Mouse (Mus musculus) limb, embryonic 14.5 days (tissue): ENCODE results near the gene Mef2d. TPM values are rescaled to one million over a fixed set of nuclear protein-coding genes. Genes with fewer than 3 reads are reported as not detected.

Experiments
- ATAC-seq: fragments of 200-750 bp; cut with Nextera tagmentation; 2 replicates; pipeline ENCODE4 v1.8.0; 2017; ENCODE audit warnings: low read depth, moderate number of reproducible peaks, moderate TSS enrichment; ENCODE audit not compliant: low FRiP score
- DNase-seq: peaks from one replicate; pipeline ENCODE4 v3.0.0-alpha.2; 2015; ENCODE audit warnings: low spot score
- H3K27ac ChIP-seq: fragments of 300-500 bp; sonication (generic); replicated peaks from 2 replicates; pipeline ENCODE4 v1.5.1; 2014; ENCODE audit warnings: low read depth, mild to moderate bottlenecking, low read length, moderate library complexity, mixed read lengths
- H3K27me3 ChIP-seq: fragments of 300-500 bp; sonication (generic); 2 replicates; pipeline ENCODE4 v1.6.1; 2014; ENCODE audit warnings: low read length, mixed read lengths; ENCODE audit not compliant: control insufficient read depth, insufficient read depth
- H3K36me3 ChIP-seq: fragments of 300-500 bp; sonication (generic); 2 replicates; pipeline ENCODE4 v1.6.1; 2014; ENCODE audit warnings: mild to moderate bottlenecking, low read length, moderate library complexity, mixed read lengths; ENCODE audit not compliant: control insufficient read depth, insufficient read depth
- H3K4me1 ChIP-seq: fragments of 300-500 bp; sonication (generic); 2 replicates; pipeline ENCODE4 v1.6.1; 2014; ENCODE audit warnings: antibody characterized with exemption, low read length, mixed read lengths; ENCODE audit not compliant: control insufficient read depth, insufficient read depth
- H3K4me2 ChIP-seq: fragments of 300-500 bp; sonication (generic); replicated peaks from 2 replicates; pipeline ENCODE4 v1.6.1; 2014; ENCODE audit warnings: low read depth, mild to moderate bottlenecking, low read length, moderate library complexity; ENCODE audit not compliant: severe bottlenecking
- H3K4me3 ChIP-seq: fragments of 300-500 bp; sonication (generic); replicated peaks from 2 replicates; pipeline ENCODE4 v1.5.1; 2014; ENCODE audit warnings: low read length
- H3K9ac ChIP-seq: fragments of 300-500 bp; sonication (generic); 2 replicates; pipeline ENCODE4 v1.6.1; 2014; ENCODE audit warnings: mild to moderate bottlenecking, low read depth, low read length, moderate library complexity; ENCODE audit not compliant: severe bottlenecking
- H3K9me3 ChIP-seq: fragments of 300-500 bp; sonication (generic); 2 replicates; pipeline ENCODE4 v1.6.1; 2016; ENCODE audit warnings: low read length; ENCODE audit not compliant: control insufficient read depth
- POLR2A ChIP-seq: fragments of 200-500 bp; IDR thresholded peaks from 2 replicates; pipeline ENCODE4 v1.8.0; 2012; ENCODE audit warnings: inconsistent platforms, mild to moderate bottlenecking, moderate library complexity, borderline replicate concordance; ENCODE audit not compliant: insufficient read depth, insufficient read length; ENCODE audit errors: extremely low read depth
- WGBS: fragments of 180-500 bp; shearing (Covaris S2); extraction: QIAGEN DNeasy Blood & Tissue Kit; methylation state at CpG from one replicate; pipeline ENCODE4 v1.1.7; 2014; 5-methylcytosine and 5-hydroxymethylcytosine counted together
- polyA plus RNA-seq, 2 experiments: library from polyadenylated mRNA; depleted of rRNA in 1 of 2; stranded (reverse) in 1 of 2; unstranded in 1 of 2; fragments of >200 nt; fragmentation: Nextera tagmentation in 1 of 2; extraction: Ambion mirVana in 1 of 2; gene quantifications; 2 replicates each; pipeline versions ENCODE4 v1.2.1 to v1.2.3; 2012 to 2014

The Mef2d gene
- polyA plus RNA-seq, 2 experiments = 29.6 to 58.7 TPM

DNA sequence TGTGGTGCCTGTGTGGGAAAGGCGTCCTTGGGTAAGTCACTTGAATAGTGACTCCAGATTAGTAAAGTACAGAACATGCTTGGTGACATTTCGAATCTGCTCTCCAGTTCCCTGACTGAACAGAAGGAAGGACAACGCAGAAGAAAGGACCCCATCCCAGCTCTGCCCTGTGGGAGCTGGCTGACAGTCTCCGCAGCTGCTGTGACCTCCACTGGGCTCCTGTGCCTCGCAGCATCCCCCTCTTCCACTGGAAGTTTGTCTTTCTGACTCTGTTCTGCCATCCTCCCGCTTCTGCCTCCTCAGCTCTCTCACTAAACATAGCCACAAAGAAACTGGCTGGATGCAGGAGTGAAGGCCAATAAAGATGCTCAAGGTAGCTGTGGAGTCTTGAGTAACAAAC, 60.8 kb downstream of the Mef2d start:
- Histone ChIP-seq H3K4me3 (no peak overlapping the region), H3K27ac (no peak overlapping the region), H3K9me3 (no peaks in the 10 kb centered on the region), H3K9ac (no peak overlapping the region), H3K4me1 (peaks cover 5% of the 10 kb centered on the region; the same call in 1 of the 2 replicates), H3K27me3 (peaks cover 99% of the 10 kb centered on the region), H3K36me3 (no peaks in the 10 kb centered on the region), H3K4me2 (no peak overlapping the region)
- TF ChIP-seq POLR2A = no peak
- ATAC-seq (no peak), DNase-seq (no peak)
- 6% methylated on average over 6 of the region's 6 CpGs for WGBS

DNA sequence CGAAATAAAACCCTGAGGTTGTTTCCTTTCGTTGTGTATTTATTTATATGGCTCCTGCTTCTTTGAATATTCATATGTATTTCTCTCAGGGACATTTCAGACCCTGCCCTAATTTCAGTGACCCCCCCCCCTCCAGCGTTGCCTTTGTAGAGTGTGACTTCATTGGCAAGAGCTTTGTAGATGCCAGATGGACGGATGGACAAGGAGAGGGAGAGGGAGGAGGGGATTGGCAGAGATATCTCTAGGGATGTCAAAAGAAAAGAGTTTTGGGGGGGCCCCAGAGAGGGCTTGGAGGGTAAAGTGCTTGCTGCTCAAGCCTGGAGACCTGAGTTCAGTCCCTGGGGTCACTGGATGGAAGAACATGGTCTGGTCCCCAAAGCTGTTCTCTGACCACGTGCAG, 61.3 kb downstream of the Mef2d start:
- H3K4me1 ChIP-seq = peaks cover 5% of the 10 kb centered on the region; the same call in 1 of the 2 replicates
- H3K9me3 ChIP-seq = no peaks in the 10 kb centered on the region
- no peak overlapping the region for H3K9ac ChIP-seq
- ATAC-seq (no peak), DNase-seq (no peak)
- H3K27ac ChIP-seq = no peak overlapping the region
- WGBS = 18% methylated on average over 5 of the region's 5 CpGs
- H3K4me2 ChIP-seq = no peak overlapping the region
- H3K4me3 ChIP-seq = no peak overlapping the region
- no peaks in the 10 kb centered on the region for H3K36me3 ChIP-seq
- no peak for TF ChIP-seq POLR2A
- H3K27me3 ChIP-seq = peaks cover 99% of the 10 kb centered on the region

DNA sequence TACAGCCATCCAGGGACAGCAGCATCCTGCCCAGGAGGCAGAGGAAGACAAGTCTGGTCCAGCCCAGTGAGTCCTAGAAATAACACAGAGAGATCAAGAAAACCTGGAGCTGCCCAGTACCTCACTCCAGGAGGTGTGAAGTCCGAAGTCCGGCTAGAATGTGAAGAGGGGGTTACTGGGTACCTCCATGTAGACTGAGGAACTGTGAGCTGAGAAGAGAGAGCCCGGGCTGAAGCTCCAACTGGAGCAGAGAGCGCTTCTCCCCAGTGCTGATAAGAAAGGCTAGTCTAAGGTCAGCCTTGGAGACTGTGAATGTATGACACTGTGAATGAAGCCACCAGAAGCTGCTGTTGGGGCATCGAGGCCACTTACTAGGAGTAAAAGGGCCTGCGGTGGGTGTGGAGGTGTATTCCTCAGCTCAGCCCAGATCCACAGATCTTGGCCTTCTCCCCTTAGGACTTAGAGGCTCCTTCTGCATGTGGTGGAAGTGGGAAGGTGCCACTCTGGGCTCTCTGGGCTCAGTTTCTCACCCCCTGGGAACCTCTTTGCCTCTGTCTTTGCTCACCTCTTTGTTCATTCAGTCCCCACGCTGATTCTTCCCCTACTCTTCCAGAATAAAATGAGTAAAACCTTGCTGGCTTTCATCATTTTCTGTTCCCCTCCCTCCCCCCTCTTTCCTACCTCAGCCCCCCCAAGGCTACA, 62.0 kb downstream of the Mef2d start:
- H3K27ac ChIP-seq = no peak overlapping the region
- peaks cover 99% of the 10 kb centered on the region for H3K27me3 ChIP-seq
- no peak overlapping the region for H3K4me2 ChIP-seq
- WGBS = 4% methylated on average over 7 of the region's 7 CpGs
- H3K9ac ChIP-seq = no peak overlapping the region
- no peak for TF ChIP-seq POLR2A
- H3K36me3 ChIP-seq = no peaks in the 10 kb centered on the region
- no peak overlapping the region for H3K4me3 ChIP-seq
- DNase-seq = no peak
- no peaks in the 10 kb centered on the region for H3K9me3 ChIP-seq
- no peak for ATAC-seq
- H3K4me1 ChIP-seq = peaks cover 5% of the 10 kb centered on the region; the same call in 1 of the 2 replicates

DNA sequence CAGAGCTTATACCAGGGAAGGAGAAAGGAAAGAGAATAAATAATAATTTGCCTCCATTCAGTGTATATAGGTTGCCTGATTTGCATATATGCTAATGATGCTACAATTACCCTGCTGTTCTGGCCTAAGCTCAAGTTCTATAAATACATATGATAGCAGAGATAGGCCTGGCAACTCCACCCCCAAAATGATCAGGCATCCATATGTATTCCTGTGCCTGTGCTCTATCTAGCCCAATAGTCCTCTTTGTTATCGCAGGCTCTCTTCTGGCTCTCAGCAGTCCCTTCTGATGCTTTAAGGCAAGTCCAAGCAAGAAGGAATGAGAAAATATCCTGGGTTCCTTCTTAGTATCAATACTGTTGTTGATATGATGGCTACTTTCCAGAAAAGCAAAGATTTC, 62.6 kb downstream of the Mef2d start:
- H3K9ac ChIP-seq = no peak overlapping the region
- H3K4me1 ChIP-seq = peaks cover 5% of the 10 kb centered on the region; the same call in 1 of the 2 replicates
- DNase-seq = no peak
- H3K27me3 ChIP-seq = peaks cover 99% of the 10 kb centered on the region
- H3K36me3 ChIP-seq = no peaks in the 10 kb centered on the region
- TF ChIP-seq POLR2A = no peak
- 19% methylated on average over 1 of the region's 1 CpGs for WGBS
- no peak for ATAC-seq
- no peak overlapping the region for H3K4me3 ChIP-seq
- no peak overlapping the region for H3K27ac ChIP-seq
- no peak overlapping the region for H3K4me2 ChIP-seq
- H3K9me3 ChIP-seq = no peaks in the 10 kb centered on the region

DNA sequence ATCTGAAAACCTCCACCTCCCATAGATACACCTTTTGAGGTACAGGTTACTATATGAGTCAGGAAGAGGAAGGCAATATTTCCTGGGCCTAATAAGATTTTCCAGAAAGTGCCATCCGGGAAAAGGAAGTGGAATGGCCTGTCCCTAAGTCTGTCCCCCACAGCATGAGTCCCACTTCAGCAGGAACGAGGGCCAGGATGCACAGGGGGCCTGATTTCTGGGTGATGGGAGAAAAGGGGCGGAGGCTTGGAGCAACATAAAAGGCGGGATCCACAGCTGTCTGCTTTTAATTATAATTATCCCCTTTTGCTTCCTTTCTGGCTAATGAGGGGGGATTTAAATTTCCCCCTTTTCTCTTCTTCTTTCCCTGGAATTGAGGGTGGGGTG, 63.0 kb downstream of the Mef2d start:
- ATAC-seq = no peak
- 5% methylated on average over 4 of the region's 4 CpGs for WGBS

More for the DNA sequence above, 63.0 kb downstream of the Mef2d start:
- DNase-seq = no peak
- Histone ChIP-seq H3K27me3 (peaks cover 99% of the 10 kb centered on the region), H3K4me2 (no peak overlapping the region), H3K27ac (no peak overlapping the region), H3K9me3 (no peaks in the 10 kb centered on the region), H3K36me3 (no peaks in the 10 kb centered on the region), H3K4me1 (peaks cover 5% of the 10 kb centered on the region; the same call in 1 of the 2 replicates), H3K9ac (no peak overlapping the region), H3K4me3 (no peak overlapping the region)
- no peak for TF ChIP-seq POLR2A
